Mouse (Mus musculus) adrenal gland, postnatal 36 days (tissue): ENCODE results near the gene Prm3. TPM values are rescaled to one million over a fixed set of nuclear protein-coding genes. Genes with fewer than 3 reads are reported as not detected.
"Not testable (repeated sequence)": the region's sequence is repeated elsewhere in the genome, so short reads cannot be mapped to it uniquely, and the experiment has no call there.

Experiments
- DNase-seq, 2 experiments: peaks; one replicate each; pipeline ENCODE4 v3.0.0; 2021; ENCODE audit warnings: mixed read lengths in 1 of 2
- long read RNA-seq, 2 experiments: library from polyadenylated mRNA; stranded (forward); transcript quantifications; one replicate each; pipeline ENCODE4 v2.0.0; 2021; ENCODE audit warnings: borderline sequencing depth in 2 of 2
- total RNA-seq, 2 experiments: library from RNA; stranded (reverse); gene quantifications; 2 replicates each; pipeline ENCODE4 v1.2.3; 2021

Gene Prm3
- total RNA-seq, result not detected
- long read RNA-seq, experiment 1, result 0 reads
- long read RNA-seq, experiment 2, result 0 reads

DNA sequence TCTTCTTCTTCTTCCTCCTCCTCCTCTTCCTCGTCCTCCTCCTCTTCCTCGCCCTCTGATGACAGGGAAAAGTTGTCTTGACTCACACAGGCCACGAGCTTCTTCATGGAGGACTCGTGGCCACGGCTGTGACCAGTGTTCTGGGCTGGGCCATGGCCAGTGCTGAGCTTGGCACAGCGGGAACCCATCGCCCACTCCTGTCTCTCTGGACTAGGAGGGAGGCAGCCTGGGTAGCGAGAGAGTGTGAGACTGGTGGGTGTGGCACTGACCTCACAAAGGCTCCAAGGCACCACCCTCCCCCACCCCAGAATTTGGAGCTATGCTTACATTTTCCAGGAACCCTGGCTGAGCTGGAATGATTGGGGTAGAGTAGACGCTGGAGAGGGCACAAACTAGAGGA is at the start of gene Prm3:
TSS of gene Prm3 (minus strand) at position 213 of the 400 bp plus-strand sequence.
- no peak for DNase-seq

DNA sequence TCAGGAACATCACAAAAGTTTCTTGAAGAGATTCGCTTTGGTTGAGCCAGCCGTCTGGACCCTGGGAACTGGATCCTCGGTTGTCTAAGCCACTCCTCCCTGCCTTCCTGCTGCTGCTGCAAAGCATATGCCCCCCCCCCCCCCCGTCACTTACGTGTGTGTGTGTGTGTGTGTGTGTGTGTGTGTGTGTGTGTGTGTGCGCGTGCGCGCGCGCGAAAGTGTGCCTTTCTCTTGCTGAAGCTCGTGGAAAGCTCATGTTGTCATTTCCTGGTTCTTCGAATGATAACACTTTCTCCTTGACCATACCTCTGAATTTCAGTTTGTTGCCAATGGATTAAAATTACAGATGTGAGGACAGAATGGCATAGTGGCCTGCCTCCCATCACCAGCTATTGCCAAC is 49.3 kb upstream of the Prm3 start:
- no peak for DNase-seq

DNA sequence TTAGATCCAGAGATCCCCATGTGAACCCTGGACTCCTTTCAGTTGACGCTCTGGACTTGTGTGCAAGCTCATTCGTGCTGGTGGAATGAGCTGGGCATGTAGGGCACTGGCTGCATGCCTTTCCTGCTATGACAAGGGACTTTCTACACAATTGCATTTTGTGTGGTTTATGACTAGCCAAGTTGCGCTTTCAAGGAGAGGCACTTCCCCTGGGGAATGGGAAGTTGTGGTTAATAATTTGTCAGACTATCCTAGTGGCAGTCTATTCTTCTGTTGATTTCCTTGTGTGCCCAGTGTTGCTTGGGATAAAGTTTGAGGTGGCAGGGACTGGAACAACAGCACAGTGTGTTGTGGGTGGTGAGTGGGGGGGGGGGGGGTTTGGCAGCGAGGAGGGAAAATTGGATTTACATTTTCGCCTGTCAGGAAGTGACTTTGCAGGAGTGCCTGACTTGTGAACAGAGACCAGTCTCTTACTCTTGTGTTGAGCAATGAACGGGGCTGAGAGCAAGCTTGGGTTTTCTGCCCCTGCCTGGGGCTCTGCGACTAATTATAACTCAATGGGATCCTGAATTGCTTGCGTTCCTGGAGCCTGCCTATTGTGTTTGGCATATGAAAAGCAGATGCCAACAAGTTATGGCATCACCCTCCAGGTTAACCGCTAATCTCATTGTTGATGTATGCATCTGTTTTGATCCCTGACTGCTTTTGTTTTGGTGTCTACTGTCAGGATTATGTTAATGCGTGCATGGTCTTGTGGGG is 48.0 kb upstream of the Prm3 start:
- no peak for DNase-seq

DNA sequence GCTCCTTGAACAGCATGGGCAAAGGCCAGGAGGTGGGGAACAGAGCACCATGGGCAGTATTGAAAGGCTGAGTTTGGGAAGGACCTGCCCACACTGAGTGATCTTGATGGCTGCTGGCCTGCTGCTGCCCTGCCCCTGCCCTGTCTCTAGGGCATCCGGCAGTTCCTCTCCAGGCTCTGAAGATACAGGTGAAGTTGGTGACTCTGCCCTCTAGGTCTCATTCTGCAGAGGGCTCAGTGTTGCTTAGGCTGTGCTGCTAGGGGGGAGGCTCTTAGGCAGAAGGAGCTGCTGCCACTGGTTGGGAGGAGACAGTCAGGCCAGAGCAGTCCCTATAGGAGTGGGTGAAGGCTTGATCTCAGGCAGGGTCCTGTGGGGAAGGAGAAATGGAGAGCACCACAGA is 47.2 kb upstream of the Prm3 start:
- DNase-seq, result no peak

DNA sequence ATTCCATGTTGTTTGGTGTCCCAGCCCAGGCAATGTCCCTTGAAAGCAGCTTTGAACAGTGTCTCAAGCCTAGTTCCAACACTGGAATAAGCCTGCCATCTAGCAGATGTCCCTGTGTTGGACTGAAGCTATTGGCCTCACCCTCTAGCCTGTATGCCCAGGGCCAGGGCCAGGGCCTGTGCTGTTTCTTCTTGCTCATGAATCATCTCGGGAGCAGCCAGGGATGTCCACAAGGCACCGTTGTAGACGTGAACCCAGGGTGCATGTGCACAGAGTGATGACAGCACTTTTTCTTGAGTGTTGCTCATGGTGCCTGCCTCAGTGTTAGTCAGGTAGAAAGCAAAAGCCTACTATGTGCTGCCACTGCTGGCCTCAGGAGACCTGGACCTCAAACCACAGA is 46.5 kb upstream of the Prm3 start:
- peak in 1 of 2 experiments; percentile 40 for DNase-seq

DNA sequence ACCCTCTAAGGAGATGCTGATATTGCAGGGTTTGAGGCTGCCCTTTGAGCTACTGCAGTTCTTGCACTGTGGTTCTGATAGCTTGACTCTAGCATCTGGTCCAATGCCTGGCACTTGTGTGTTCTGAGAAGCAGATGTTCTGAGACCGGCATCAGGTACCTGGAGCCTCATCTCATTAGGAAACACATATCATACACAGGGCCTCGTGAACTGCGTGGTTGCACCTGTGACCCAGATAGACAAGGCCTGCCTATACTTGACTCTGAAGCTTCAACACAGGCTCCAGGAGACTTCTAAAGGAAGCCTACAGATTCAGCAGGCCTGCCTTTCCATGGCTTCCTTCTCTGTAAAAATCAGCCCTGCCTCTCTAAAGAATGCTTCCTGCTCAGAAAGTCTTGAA is 45.7 kb upstream of the Prm3 start:
- DNase-seq, result no peak

DNA sequence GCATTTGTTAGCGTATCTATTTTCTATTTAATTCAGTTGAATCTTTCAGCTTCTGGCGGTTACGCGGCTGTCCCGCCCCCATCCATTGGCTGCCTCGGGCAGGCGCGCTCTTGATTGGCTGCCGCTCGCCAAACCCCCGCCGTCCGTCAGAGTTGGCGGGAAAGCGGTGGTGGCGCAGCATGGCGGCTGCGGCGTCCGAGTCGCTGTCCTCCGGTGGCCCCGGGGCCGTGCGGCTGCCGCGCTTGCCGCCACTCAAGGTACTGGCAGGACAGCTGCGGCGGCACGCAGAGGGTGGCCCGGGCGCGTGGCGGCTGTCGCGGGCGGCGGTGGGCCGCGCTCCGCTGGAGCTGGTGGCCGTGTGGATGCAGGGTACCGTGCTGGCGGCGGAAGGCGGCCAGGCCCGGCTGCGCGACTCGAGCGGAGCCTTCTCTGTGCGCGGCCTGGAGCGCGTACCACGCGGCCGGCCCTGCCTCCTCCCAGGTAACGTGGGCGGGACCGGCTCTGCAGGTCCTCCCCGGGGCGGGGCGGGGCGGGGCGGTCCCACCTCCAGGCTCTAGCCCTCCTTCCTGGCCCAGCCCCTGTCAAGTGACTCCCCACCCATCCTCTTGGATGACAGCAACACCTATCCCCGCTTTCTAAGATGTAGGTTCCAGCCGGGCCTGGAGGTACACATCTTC is 44.3 kb upstream of the Prm3 start, which contains the start of gene Rmi2:
TSS of gene Rmi2 (plus strand) at position 149 of the 677 bp plus-strand sequence.
- DNase-seq, result peak; percentile 92 to 94

DNA sequence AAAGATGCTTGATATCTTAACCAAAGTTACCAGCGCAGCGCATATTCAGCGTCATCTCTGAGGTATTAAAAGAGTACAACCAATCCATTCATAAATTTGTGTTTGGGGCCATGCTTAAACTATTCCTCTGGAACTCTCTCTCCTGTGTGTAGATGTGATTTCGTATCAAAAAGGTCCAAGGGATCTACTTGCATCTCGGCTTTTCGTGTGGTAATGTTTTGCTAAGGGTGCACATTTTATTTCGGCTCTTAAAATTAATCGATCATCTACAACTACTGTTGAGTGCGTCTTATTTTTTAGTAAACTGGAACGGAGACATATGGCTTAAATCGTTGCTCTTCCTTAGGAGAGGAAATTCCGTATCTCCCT is 43.8 kb upstream of the Prm3 start:
- DNase-seq, result no peak

DNA sequence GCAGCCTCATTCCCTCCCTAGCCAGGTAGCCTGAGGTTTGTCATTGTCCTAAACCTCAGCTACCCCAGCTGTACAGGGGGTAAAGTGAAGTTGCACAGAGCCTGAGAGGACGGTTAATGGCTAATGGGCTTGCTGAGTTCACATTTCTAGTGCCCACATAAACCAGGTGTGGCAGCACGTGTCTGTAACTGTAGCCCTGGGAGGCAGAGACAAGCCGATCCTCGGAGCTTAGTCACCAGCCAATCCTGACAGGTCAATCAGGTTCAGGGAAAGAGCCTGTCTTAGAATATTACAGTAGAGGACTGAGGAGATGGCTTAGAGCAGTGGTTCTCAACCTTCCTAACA is 37.7 kb upstream of the Prm3 start:
- DNase-seq, result no peak

DNA sequence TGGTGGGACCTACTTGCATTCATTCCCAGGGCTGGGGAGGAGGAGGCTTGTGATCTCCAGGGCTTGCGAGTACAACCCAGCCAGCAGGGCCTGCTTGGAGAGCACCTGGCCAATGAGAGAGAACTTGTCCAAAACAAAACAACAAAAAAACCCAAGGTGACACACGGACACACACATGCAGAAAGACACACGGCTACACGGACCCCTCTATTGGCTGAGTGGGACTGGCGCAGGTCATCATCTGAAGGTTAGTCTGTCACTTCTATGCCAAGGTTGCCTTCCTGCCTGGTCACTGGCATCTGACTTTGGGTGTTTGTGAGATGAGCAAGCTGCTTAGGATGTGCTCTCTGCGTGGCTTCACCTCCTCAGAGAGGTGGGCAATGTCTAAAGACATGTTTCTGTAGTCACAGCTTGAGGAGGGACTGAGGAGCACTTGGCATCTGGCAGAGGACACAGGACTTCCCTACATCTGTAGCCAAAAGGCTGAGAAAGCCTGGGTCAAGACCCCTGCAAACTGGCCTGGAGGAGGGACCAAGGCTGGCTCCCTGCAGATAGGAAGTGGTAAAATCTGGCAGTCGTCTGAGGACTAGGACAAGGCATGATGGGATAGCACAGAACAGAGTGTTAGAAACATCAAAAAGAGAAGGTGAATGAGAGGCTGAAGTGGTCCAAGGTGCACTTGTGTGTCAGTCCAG is 37.2 kb upstream of the Prm3 start:
- no peak for DNase-seq

DNA sequence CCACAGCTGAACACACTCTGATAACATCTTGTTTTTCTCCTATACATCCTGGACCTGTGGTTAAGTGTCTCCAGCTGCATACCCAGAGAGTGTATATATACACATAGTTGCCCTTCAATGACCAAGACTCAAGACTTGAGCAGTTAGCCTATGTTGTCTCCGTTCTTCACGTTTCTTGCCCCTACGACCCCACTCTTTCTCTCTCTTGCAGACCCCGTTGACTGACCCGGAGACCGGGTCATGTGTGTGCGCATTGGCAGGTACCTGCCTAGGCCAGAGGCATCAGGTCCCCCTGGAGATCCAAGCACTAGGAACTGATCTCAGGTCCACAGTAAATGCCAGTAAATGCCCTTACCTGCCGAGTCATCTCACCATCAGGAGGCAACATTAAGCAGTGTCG is 36.6 kb upstream of the Prm3 start:
- DNase-seq, result no peak

DNA sequence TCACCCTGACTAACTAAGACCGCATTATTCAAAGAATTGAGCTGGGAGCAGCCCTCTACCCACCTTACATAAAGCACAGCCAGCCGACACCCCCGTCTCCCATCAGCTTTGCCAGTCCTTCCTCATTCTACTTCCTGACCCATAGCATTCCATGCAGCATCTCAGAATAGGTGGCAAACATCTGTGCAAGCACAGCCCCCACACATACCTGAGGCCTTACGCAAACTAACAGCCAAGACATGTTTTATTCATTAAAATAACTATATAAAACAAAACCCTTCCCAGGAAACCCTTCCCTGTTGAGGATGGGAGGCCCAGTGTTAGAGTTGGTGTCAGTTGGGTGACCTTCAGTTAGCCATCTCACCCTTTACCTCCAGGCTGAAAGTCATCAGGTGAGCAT is 35.1 kb upstream of the Prm3 start:
- no peak for DNase-seq

DNA sequence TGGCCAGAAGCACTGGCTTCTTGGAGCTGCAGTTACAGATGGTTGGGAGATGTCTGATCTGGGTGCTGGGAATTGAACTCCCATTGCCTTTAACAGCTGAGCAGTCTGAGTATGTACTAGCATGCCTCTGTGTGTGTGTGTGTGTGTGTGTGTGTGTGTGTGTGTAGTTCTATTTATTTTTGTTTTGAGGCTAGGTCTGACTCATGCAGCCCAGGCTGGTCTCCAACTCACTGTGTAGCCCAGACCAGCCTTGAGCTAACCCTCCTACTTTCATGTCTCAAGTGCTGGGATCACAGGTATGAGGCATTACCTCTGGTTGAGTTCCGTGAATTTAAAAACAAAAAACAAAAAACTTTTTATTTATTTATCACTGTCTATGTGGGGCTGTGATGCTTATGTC is 33.8 kb upstream of the Prm3 start:
- DNase-seq, result peak in 1 of 2 experiments; percentile 17

DNA sequence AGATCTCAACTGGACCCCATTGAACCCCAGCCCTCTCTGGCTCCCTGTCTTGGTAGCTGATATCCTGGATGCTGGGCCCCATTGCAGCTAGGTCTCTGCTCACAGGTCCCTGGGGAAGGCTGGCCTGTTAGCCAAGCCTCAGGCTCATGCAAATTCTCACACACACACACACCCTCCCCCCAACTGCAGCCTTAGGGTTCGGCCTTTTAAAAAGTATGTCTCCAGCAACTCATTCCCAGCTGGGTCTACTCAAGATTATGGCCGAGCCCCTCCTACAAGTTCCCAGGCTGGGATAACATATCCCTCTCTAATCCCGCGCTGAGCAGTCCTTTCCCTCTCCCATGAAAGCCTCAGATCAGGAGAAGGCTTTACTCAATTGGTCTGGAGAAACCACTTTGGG is 30.7 kb upstream of the Prm3 start:
- no peak for DNase-seq

DNA sequence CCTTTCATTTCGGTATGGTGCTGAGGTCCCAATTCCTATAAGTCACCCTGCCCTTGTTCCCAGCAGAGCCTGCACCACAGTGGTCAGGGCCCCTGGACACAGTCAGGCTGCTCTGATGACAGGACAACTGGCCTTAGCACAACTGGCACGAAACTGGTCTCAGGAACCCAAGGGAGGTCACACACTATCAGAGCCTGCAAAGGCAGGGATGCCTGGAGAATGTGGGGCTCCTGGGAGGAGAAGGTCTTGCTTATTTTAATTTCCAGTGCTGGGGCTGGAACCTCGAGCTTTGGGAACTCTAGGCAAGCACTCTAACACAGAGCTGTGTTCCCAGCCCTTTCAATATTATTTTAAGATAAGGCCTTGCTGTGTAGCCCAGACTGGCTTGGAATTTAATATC is 29.3 kb upstream of the Prm3 start:
- DNase-seq, result no peak

DNA sequence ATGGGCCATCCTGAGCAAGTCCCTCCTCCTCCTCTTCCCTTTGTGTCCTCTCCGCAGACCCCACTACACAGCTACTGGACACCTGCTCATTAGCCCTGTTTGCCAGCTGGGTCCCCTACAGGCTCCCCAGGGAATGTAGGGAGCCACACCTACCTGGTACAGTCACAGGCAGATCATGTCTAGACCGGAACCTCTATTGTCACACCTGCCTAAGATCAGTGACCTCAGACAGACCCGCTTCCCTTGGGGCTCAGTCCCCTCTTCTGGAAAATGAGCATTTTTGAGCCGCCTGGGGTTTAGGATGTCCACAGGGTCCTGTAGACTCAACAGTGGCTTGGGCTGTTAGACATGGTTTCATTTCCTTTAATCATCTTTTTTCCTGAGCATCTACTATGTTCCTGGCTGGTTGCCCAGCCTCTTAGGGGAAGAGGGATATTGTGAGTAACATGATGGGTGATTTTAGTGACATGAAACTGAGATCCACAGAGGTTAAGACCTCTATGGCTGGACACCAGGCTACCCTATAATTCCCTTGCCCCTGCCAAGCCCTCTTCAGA is 27.9 kb upstream of the Prm3 start:
- DNase-seq, result no peak

DNA sequence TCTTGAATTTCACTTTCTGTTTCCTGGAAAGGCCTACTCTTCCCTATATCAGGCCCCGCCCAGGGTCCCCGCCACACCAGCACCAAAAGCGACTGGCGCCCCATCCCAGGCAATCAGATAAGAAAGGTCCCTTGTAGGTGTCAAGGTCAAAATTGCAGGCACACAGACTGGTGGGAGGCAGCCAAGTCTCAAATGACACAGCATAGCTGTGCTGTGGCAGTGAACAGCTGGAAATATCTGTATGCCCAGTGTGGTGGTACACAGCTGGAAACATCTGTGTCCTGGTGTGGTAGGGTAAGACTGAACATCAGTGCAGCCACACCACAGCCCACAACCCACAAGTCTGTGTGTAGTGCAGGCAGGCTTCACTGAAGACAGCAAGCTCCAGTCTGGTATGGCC is 24.1 kb upstream of the Prm3 start:
- peak; percentile 48 to 57 for DNase-seq

DNA sequence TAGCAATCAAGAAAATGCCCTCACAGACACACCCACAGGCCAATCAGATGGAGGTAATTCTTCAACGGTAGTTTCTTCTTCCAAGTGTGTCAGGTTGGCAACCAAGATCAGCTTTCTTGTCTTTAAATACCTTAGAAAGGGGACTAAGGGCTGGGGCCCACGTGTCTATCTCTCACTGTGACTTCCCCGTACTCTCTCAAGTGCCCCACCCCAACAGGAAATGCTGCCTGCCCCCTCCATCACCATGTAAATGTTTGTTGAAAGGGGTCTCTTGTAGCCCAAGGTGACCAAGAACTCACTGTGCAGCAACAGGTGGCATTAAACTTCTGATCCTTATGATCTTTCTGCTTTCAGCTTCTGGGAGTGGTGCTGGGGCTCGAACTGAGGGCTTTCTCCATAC is 23.0 kb upstream of the Prm3 start:
- DNase-seq, result no peak

DNA sequence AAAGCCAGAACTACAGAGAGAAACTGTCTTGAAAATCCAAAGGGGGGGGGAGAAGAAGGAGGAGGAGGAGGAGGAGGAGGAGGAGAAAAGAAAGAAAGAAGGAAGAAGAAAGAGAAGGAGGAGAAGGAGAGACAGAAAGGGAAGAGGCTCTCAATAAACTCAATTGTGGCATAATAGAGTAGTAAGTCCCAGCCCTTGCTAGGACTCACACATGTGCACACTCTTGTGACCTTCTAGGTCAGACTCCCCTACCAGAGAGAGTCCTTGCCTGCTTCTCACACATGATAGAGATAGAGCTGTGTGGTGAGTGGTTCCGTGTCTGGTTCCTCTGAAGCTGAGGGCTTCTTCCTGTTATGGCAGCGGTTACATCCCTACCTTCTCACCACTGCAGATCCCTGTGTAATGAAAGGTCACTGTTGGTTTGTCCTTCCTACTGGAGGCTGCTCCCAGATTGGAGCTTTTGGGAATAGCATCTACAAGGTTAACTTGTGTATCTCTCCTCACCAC is 22.2 kb upstream of the Prm3 start, which contains the start of gene Gm11172:
TSS of gene Gm11172 (plus strand) at position 51 of the 507 bp plus-strand sequence.
- DNase-seq, result no peak

DNA sequence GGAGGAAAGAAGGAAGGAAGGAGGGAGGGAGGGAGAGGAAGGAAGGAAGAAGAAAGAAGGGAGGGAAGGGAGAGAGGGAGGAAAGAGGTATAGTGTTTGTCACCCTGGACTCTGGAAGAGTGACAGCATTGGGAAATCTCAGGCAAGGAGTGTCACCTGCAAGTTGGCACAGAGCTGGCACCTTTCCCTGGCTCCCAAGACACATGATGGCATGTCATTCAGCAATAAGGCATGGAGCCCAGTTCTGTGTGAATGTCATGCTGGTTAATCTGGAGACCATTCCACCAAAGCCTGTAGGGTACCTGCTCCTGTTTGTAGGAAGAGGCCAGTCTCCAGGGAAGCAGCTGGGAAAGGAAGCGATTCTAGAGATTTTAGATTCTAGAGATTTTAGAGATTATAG is 19.7 kb upstream of the Prm3 start:
- DNase-seq, result no peak

DNA sequence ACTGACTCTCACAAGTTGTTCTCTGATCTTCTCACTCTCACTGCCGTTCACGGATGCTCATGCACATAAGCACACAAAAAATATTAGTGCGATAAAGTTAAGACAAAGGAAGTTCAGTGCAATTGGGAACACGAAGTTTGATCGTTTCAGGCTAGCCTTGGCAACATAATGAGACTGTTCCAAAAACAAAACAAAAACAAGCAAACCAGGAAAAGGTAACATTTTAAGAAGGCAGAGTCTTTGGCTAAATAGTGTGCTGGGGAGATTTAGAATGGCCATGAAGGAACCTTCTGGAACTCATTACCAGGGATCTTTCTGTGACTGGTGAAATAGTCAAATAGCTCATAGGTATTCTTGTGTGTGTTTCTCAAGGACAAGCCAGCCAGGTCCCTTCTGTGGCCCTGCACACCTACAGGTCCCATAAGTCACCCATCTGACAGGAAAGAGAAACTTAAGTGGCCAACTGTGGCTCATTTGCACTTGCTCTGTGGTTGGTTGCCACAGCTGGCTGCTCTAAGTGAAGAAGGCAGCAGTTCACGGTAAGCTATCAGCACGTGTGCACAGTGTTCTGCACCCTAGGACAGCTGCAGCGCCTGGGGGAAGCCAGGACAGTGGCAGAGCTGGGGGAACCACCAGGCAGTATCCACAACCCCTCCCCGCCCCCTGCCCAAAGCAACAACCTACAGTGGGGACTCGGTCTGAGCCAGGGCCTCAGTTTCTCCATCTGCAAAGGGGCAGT is 15.2 kb upstream of the Prm3 start, which contains the start of gene Prm1:
TSS of gene Prm1 (minus strand) at position 51 of the 739 bp plus-strand sequence.
- DNase-seq, result no peak

DNA sequence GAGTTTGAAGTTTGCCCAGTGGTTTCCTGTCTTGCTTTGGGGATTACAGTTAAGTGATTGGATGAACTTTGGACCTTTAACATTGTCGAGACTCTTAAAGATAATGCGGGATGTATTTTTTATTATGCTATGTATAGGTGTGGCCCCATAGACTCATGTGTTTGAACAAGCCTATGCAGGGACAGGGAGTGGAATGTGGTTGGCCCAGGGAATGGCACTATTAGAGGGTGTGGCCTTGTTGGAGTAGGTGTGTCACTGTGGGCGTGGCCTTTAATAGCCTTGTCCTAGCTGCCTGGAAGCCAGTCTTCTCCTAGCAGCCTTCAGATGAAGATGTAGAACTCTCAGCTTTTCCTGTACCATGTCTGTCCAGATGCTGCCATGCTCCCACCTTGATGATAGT is 11.7 kb upstream of the Prm3 start:
- not testable (repeated sequence) for DNase-seq
